Mouse (Mus musculus) retina, postnatal 1 day (tissue): ENCODE results near the gene Gm11567.
"Not testable (repeated sequence)": the region's sequence is repeated elsewhere in the genome, so short reads cannot be mapped to it uniquely, and the experiment has no call there.

Source experiments
- DNase-seq: peaks from one replicate; pipeline ENCODE4 v3.0.0-alpha.2; 2012

Gene Gm11567

GRCm38 (mm10) chr11:99878887-99879286 lies at the start of gene Gm11567:
Gene Gm11567 (plus strand): TSS chr11:99879187.
- DNase-seq = not testable (repeated sequence)

- no peak for DNase-seq
Measured at GRCm38 (mm10) chr11:99837966-99838365, 41.0 kb upstream of the Gm11567 start, which contains the start of gene 2300003K06Rik. Gene 2300003K06Rik (minus strand): TSS chr11:99838066.

- DNase-seq = peak; percentile 2
Measured at GRCm38 (mm10) chr11:99842185-99842584, 36.8 kb upstream of the Gm11567 start.

GRCm38 (mm10) chr11:99846746-99847145 lies 32.2 kb upstream of the Gm11567 start:
- no peak for DNase-seq

DNA sequence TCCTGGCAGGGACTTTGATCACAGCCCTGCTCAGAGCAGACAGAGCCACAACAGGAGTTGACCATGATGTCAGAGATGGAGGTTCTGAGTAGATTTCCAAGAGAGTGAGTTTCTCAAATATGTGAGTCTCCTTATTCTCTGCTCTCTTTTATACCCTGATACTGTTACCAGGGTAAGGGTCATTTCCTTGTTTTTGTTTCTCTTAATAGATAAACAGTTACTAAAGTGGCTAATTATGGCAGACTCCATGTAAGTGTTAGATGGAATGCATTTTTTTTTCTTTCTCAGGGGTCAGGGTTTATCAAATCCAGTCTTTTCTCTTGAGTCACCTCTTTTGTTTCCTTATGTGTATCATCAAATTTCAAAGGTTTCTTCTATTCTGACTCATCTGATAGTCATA lies 27.5 kb upstream of the Gm11567 start, which contains the start of gene Krtap4-16:
Krtap4-16 (minus strand) TSS at position 101 of the 400 bp plus-strand sequence.
- no peak for DNase-seq

- DNase-seq = peak; percentile 43
Measured at GRCm38 (mm10) chr11:99854121-99854520, 24.9 kb upstream of the Gm11567 start.

- no peak for DNase-seq
Measured at GRCm38 (mm10) chr11:99857617-99858016, 21.4 kb upstream of the Gm11567 start, which contains the start of gene Gm11568. Gene Gm11568 (plus strand): TSS chr11:99857917.

DNA sequence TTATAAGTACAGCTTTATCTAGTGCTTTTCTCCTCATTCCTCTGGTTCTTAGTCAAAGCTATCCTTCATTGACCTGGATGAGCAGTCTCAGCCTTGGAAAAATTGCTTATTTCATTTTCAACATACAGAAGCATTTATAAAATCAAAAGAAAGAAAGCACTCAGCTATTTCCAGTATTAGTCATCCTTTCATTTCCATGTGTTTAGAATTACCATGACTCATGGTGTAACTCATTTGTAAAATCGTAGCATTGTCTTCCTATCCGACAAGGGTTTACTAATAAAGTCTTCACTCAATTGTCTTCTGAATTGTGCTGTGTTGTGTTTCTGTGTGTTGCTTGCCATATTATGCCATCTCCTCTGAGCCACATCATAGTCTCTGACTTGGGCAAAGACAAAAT lies 20.2 kb upstream of the Gm11567 start:
- no peak for DNase-seq

GRCm38 (mm10) chr11:99864176-99864575 lies 14.8 kb upstream of the Gm11567 start, which contains the start of gene Gm11559:
Gene Gm11559 (plus strand): TSS chr11:99864476.
- DNase-seq = not testable (repeated sequence)

- not testable (repeated sequence) for DNase-seq
Measured at GRCm38 (mm10) chr11:99873089-99873488, 5.9 kb upstream of the Gm11567 start, which contains the start of gene Krtap9-1. Gene Krtap9-1 (plus strand): TSS chr11:99873389.

GRCm38 (mm10) chr11:99907620-99908019 lies 28.6 kb downstream of the Gm11567 start, which contains the start of gene Krtap31-1:
Gene Krtap31-1 (plus strand): TSS chr11:99907920.
- no peak for DNase-seq

DNA sequence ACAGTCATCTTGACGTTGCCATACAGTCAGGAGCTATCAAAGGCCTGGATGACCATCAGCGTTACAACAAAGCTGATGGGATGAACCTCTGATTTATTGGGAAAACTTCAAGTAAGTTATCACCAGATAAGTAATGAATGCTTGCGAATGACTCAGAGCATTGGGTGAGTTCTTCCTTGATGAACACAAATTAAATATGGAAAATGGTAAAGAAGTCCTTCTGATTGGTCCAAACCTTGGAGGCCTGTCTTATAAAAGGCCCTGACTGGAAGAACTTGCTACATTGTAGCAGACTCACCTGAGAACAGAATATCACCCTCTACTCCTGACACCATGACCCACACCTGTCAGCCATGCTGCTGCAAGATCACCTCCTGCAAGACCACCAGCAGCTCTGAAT lies 35.5 kb downstream of the Gm11567 start, which contains the start of gene Gm11565:
Gm11565 (plus strand) TSS at position 301 of the 400 bp plus-strand sequence.
- DNase-seq = no peak
